Mouse (Mus musculus): ENCODE results near the gene Slc16a13.

DNA sequence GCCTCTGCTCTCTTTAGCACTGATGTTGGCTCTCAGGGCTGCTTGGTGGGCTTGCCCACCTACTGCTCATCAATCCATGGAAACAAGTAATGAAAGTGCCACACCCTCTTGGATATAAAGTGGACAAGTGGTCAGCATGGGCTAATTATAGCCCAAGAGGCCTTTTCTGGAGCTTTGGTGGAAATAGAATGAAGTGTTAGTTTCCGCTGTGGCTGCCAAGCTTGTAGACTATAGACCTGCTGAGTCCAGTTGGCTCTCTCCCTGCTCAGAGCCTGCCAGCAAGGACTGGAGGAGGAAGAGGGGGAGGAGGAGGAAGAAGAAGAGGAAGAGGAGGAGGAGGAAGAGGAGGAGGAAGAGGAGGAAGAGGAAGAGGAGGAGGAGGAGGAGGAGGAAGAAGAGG is 45.5 kb upstream of the Slc16a13 start:
- TF ChIP-seq CTCF (IDR thresholded peaks at IDR 0.05; ENCODE audit: low read depth) (no peak), EP300 (IDR thresholded peaks at IDR 0.05; ENCODE audit: low read depth) (no peak)

Measured in liver, embryonic 14.5 days (tissue).